Mouse (Mus musculus): ENCODE measurements around the gene Hpcal4. TPM values are rescaled to one million over a fixed set of nuclear protein-coding genes. Genes with fewer than 3 reads are reported as not detected.

Hpcal4 gene
- polyA plus RNA-seq, 1 experiment = 7.7 TPM

DNA sequence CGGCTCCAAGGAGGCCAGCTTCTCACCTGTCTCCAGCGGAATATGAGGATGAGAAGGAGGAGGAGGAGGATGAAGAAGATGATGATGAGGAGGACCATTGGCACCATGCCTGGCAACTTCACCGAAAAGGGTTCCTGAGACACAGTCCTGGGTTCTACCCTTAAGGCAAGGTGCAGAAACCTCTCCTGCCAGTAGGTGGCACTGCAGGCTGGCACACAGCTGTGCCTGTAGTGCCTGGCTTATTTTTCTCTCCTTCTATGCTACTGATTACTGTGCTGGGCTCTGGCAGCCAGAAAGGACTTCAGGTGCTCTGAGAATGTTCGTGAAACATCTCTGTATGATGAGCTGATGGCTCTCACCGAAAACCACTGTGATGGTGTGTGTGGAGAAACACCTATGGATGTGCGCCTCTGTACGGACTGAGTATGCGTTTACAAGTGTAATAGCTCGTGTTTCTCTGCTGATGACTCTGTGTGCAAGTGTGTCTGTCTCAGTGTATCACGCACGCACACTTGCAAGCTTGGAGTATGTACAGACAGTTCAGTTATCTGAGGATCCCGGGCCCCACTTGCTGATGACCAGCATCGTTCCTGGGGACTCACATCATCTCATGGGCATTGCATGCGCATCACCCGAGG, 36.8 kb downstream of the Hpcal4 start:
- H3K27ac ChIP-seq (ENCODE audit: control insufficient read depth, insufficient read depth, low read depth, low read length) = no peak overlapping the region
- TF ChIP-seq POLR2A (IDR thresholded peaks at IDR 0.05; ENCODE audit: control insufficient read depth, low read depth, low read length) (no peak), CTCF (IDR thresholded peaks at IDR 0.05; ENCODE audit: control insufficient read depth, insufficient read depth, insufficient replicate concordance, low read depth, low read length) (peak; percentile 97)
- H3K27me3 ChIP-seq (ENCODE audit: control insufficient read depth, insufficient read depth, low read length) = no peaks in the 10 kb centered on the region
- H3K4me3 ChIP-seq (ENCODE audit: control insufficient read depth, low read depth, low read length) = no peak overlapping the region
- H3K4me1 ChIP-seq (ENCODE audit: control insufficient read depth, insufficient read depth, low read length) = no peaks in the 10 kb centered on the region; the same call in 1 of the 2 replicates
- no peaks in the 10 kb centered on the region for H3K36me3 ChIP-seq (ENCODE audit: control insufficient read depth, insufficient read depth, low read length)

DNA sequence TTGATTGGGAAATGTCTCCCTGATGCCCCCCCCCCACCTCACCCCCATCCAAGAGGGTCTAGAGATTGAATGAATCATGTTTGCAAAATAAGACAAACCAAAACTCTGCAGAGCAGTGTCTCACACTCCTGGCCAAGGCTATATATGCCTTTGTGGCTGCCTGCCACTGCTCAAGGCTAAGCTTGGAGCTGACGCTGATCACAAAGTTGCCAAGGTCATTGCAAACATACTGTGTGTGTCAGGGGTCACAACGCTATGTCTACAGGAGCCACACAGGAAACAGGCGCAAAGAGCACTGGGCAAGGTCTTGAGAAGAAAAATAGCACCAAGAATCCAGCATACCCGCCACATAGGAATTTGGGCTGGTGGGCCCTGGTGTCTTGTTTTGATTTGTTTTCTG, 37.6 kb downstream of the Hpcal4 start:
- no peak overlapping the region for H3K4me3 ChIP-seq (ENCODE audit: control insufficient read depth, low read depth, low read length)
- H3K4me1 ChIP-seq (ENCODE audit: control insufficient read depth, insufficient read depth, low read length) = no peaks in the 10 kb centered on the region; the same call in 1 of the 2 replicates
- H3K36me3 ChIP-seq (ENCODE audit: control insufficient read depth, insufficient read depth, low read length) = no peaks in the 10 kb centered on the region
- TF ChIP-seq CTCF (IDR thresholded peaks at IDR 0.05; ENCODE audit: control insufficient read depth, insufficient read depth, insufficient replicate concordance, low read depth, low read length) (no peak), POLR2A (IDR thresholded peaks at IDR 0.05; ENCODE audit: control insufficient read depth, low read depth, low read length) (no peak)
- no peak overlapping the region for H3K27ac ChIP-seq (ENCODE audit: control insufficient read depth, insufficient read depth, low read depth, low read length)
- no peaks in the 10 kb centered on the region for H3K27me3 ChIP-seq (ENCODE audit: control insufficient read depth, insufficient read depth, low read length)

DNA sequence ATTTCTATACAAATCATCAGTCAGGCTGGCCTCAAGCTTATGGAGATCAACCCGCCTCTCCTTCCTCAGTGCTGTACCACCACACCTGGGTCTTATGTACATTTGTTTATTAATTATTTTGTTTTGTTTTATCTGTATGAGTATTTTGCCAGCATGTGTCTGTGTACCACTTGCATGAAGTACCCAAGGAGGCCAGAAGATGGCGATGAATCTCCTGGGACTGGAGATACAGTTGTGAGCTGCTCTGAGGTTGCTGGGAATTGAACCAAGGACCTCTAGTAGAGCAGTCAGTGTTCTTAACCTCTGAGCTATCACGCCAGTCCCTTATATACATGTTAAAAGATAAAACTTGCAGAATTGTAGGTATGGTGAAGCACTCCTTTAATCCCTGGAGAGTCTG, 40.3 kb downstream of the Hpcal4 start:
- Histone ChIP-seq H3K27ac (ENCODE audit: control insufficient read depth, insufficient read depth, low read depth, low read length) (no peak overlapping the region), H3K27me3 (ENCODE audit: control insufficient read depth, insufficient read depth, low read length) (no peaks in the 10 kb centered on the region), H3K4me1 (ENCODE audit: control insufficient read depth, insufficient read depth, low read length) (no peaks in the 10 kb centered on the region; the same call in 1 of the 2 replicates), H3K36me3 (ENCODE audit: control insufficient read depth, insufficient read depth, low read length) (no peaks in the 10 kb centered on the region), H3K4me3 (ENCODE audit: control insufficient read depth, low read depth, low read length) (no peak overlapping the region)
- TF ChIP-seq CTCF (IDR thresholded peaks at IDR 0.05; ENCODE audit: control insufficient read depth, insufficient read depth, insufficient replicate concordance, low read depth, low read length) (no peak), POLR2A (IDR thresholded peaks at IDR 0.05; ENCODE audit: control insufficient read depth, low read depth, low read length) (no peak)

DNA sequence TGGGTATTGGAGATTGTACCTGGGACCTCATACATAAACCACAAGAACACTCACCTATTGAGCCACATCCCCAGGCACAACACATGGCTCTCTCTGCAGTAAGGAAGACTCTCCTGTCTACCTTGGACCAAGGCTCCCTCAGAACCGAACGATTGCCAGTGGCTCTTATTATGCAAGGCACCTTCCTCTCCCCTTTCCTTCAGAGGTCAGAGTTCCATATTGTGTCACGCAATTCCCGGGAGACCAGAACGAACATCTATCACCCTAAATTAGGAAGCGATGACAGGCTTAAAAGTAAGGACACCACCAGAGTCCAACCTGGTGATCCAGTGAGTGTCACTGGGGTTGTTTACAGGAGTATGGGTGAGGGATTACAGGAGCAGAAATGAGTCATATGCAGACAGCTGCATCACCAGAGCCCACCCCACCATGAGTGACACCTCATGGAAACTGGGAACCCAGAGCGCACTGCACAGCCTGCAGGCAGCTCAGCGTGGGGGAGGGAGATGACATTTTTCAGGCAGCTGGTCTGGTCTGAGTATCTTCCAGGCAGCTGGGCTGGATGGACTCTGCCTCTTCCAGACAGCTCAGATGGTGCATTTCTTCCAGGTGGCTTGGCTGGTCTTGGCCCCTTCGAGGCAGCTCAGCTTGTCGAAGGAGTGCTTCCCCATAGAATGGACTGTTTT, 42.8 kb downstream of the Hpcal4 start:
- Histone ChIP-seq H3K27me3 (ENCODE audit: control insufficient read depth, insufficient read depth, low read length) (no peaks in the 10 kb centered on the region), H3K27ac (ENCODE audit: control insufficient read depth, insufficient read depth, low read depth, low read length) (no peak overlapping the region), H3K4me1 (ENCODE audit: control insufficient read depth, insufficient read depth, low read length) (no peaks in the 10 kb centered on the region; the same call in 1 of the 2 replicates), H3K36me3 (ENCODE audit: control insufficient read depth, insufficient read depth, low read length) (no peaks in the 10 kb centered on the region), H3K4me3 (ENCODE audit: control insufficient read depth, low read depth, low read length) (no peak overlapping the region)
- TF ChIP-seq CTCF (IDR thresholded peaks at IDR 0.05; ENCODE audit: control insufficient read depth, insufficient read depth, insufficient replicate concordance, low read depth, low read length) (no peak), POLR2A (IDR thresholded peaks at IDR 0.05; ENCODE audit: control insufficient read depth, low read depth, low read length) (no peak)

DNA sequence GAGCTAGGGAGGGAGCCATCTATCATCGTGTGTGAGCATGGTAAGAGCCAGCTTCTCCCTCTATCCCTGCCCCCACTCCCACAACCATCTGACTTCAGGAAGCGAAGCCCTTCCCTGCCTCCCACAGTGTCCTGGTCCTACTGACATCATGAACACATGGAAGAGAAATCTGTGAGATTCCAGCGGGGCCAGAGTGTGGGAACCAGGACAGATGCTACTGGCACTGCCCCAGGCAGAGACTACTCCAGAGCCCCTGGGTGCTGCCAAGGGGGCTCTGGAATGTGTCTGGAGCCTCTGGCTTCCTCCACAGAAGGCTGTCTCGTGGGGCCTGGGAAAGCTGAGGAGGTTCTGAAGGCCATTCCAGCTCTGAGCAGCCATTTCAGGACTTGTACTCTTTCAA, 44.7 kb downstream of the Hpcal4 start:
- no peak overlapping the region for H3K4me3 ChIP-seq (ENCODE audit: control insufficient read depth, low read depth, low read length)
- no peaks in the 10 kb centered on the region for H3K36me3 ChIP-seq (ENCODE audit: control insufficient read depth, insufficient read depth, low read length)
- H3K4me1 ChIP-seq (ENCODE audit: control insufficient read depth, insufficient read depth, low read length) = no peaks in the 10 kb centered on the region; the same call in 1 of the 2 replicates
- TF ChIP-seq POLR2A (IDR thresholded peaks at IDR 0.05; ENCODE audit: control insufficient read depth, low read depth, low read length) = no peak
- TF ChIP-seq CTCF (IDR thresholded peaks at IDR 0.05; ENCODE audit: control insufficient read depth, insufficient read depth, insufficient replicate concordance, low read depth, low read length) = no peak
- no peaks in the 10 kb centered on the region for H3K27me3 ChIP-seq (ENCODE audit: control insufficient read depth, insufficient read depth, low read length)
- no peak overlapping the region for H3K27ac ChIP-seq (ENCODE audit: control insufficient read depth, insufficient read depth, low read depth, low read length)

DNA sequence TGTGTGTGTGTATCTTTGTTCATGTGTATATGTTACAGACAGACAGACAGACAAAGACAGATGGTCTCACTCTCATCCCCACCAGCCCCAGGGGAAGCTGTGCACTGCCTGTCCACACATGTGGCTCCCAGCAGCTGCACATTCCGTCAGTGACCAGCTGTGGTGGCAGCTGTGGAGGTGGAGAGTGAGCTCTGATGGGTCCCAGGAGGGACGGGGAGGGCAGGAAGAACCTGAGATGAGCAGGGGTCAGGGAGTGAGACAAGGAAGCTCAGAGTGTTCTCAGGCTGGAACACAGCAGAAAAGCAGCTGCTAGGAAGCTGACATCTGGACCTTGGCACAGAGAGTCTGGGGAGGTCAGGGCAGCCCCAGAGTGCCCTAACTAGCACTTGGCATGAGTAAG, 45.2 kb downstream of the Hpcal4 start:
- Histone ChIP-seq H3K27ac (ENCODE audit: control insufficient read depth, insufficient read depth, low read depth, low read length) (peak overlapping the region; percentile 12; the same call in 1 of the 2 replicates), H3K36me3 (ENCODE audit: control insufficient read depth, insufficient read depth, low read length) (no peaks in the 10 kb centered on the region), H3K27me3 (ENCODE audit: control insufficient read depth, insufficient read depth, low read length) (no peaks in the 10 kb centered on the region), H3K4me1 (ENCODE audit: control insufficient read depth, insufficient read depth, low read length) (peaks cover 1% of the 10 kb centered on the region), H3K4me3 (ENCODE audit: control insufficient read depth, low read depth, low read length) (no peak overlapping the region)
- TF ChIP-seq POLR2A (IDR thresholded peaks at IDR 0.05; ENCODE audit: control insufficient read depth, low read depth, low read length) = no peak
- no peak for TF ChIP-seq CTCF (IDR thresholded peaks at IDR 0.05; ENCODE audit: control insufficient read depth, insufficient read depth, insufficient replicate concordance, low read depth, low read length)

DNA sequence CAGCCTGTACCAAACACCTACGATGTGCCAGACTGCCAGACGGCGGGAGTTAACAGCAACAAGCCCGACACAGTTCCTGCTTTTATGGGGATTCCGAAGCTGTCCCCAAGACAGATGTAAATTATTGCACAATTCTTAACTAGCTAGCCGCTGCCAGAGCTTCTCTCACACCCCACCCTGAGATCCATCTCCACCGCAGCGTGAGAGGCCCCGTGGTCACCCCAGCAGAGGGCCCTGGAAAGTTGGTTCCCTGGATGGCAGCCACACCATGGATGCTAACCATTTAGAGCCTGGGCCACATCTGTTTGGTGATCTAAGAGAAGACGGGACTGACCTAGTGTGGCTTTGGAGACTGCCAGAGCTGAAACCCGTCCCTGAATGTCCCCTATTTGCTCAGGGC, 46.1 kb downstream of the Hpcal4 start:
- H3K27me3 ChIP-seq (ENCODE audit: control insufficient read depth, insufficient read depth, low read length) = no peaks in the 10 kb centered on the region
- H3K36me3 ChIP-seq (ENCODE audit: control insufficient read depth, insufficient read depth, low read length) = no peaks in the 10 kb centered on the region
- peaks cover 2% of the 10 kb centered on the region for H3K4me1 ChIP-seq (ENCODE audit: control insufficient read depth, insufficient read depth, low read length)
- H3K27ac ChIP-seq (ENCODE audit: control insufficient read depth, insufficient read depth, low read depth, low read length) = no peak overlapping the region
- no peak overlapping the region for H3K4me3 ChIP-seq (ENCODE audit: control insufficient read depth, low read depth, low read length)
- TF ChIP-seq CTCF (IDR thresholded peaks at IDR 0.05; ENCODE audit: control insufficient read depth, insufficient read depth, insufficient replicate concordance, low read depth, low read length) (no peak), POLR2A (IDR thresholded peaks at IDR 0.05; ENCODE audit: control insufficient read depth, low read depth, low read length) (no peak)
